Mouse (Mus musculus): ENCODE data around the gene Stab1. TPM values are rescaled to one million over a fixed set of nuclear protein-coding genes. Genes with fewer than 3 reads are reported as not detected.
A peak's percentile ranks its signal among the peaks of the same experiment; 100 is the strongest.

Stab1 gene
- 74.4 and 78.6 TPM in 2 replicates for total RNA-seq (2021)
- long read RNA-seq, experiment 1, partial matches to known transcripts, result 9 of 16 reads
- long read RNA-seq, experiment 1, other reads (novel, unspliced or antisense), result 6 of 16 reads
- long read RNA-seq, experiment 2, partial matches to known transcripts, result 3 of 5 reads
- long read RNA-seq, experiment 2, other reads (novel, unspliced or antisense), result 1 of 5 reads

DNA sequence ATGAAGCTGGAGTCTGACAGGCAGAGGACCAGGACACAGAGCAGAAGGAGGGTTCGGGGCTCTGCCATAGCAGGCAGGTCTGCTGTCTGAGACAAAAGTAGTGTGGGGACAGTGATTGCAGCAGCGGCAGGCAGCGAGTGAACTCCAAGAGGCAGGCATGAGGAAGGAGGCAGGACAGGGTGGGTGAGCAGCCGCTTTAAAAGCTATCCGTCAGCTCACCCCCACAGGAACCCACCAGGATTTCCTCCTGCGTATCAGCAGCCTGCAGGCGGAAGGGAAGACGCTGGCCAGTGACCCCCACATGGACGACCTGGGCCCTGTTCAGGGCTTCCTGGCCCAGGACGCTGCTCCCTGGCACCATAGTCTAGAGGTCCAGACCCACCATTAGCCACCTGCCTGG, at the start of gene Stab1:
TSS of gene Stab1 (minus strand) at position 217 of the 400 bp plus-strand sequence.
- peak; percentile 63 for DNase-seq

GRCm38 (mm10) chr14:31217666-31218065, 49.2 kb upstream of the Stab1 start, which contains the start of gene Sema3g:
Gene Sema3g (plus strand): TSS chr14:31217860.
- DNase-seq, result peak; percentile 84

DNA sequence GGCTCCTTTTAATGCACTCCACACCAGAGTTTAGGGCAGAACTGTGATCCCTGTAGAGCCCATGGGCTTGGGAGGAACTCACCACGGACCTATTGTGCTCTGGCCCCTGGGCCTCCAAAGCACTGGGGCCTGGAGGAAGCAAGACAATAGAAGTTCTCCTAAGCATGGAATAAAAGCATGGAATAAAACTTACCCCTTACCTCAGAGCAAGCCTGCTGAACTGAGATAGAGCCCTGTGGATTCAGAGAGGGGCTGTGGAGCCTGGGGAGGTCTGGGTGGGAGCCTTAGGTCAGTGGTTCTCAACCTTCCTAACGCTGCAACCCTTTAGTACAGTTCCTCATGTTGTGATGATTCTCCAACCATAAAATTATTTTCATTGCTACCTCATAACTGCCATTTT, 48.4 kb upstream of the Stab1 start, which contains the start of gene Nisch:
TSS of gene Nisch (minus strand) at position 101 of the 400 bp plus-strand sequence.
- DNase-seq, result no peak

- DNase-seq, result peak; percentile 83
Observed at GRCm38 (mm10) chr14:31215157-31216002, 46.9 kb upstream of the Stab1 start.

GRCm38 (mm10) chr14:31214684-31215083, 46.2 kb upstream of the Stab1 start:
- DNase-seq, result no peak

- no peak for DNase-seq
Observed at GRCm38 (mm10) chr14:31213868-31214267, 45.4 kb upstream of the Stab1 start.

GRCm38 (mm10) chr14:31212499-31212898, 44.1 kb upstream of the Stab1 start:
- DNase-seq, result no peak

DNA sequence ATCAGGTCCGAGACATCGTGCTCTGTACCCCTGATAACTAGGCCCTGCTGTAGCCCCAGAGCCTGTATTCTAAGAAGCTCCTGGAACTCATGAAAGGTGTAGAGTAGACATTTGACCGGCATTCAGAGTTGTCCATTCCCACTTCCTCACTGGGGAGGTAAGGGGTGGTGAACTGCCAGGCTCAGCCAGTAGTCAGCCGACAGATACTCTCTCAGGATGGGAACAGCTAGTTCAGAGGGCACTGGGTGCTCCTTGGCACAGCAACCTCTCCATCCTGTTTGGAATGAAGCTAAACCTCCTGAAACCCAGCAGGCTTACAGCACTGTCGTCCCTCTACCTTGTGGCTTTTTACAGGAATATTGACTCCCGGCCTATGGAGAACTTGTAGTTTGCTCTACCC, 43.4 kb upstream of the Stab1 start:
- no peak for DNase-seq

DNA sequence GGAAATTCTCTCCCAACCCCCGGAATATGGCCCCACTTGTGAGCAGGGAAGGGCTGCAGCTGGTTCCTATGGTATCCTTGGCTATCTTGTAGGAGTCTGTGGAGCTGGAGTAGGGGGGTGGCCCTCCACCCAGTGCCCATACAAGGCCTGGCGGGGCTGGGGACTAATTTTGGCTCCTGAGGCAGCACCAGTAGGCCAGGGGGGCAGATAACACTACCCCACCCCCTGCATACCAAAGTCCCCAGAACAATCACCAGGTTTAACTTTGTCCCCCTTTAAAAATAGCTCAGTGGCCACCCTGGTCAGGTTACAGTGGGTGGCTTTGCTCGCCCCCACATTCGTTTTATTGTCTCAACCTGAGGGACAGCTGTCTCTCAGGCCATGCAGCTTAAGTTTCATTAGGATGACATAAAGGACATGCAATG, 40.7 kb upstream of the Stab1 start:
- DNase-seq, result no peak

GRCm38 (mm10) chr14:31208084-31208483, 39.6 kb upstream of the Stab1 start, which contains the start of gene Tnnc1:
Gene Tnnc1 (plus strand): TSS chr14:31208312.
- no peak for DNase-seq

- DNase-seq, result peak; percentile 55
Observed at GRCm38 (mm10) chr14:31207070-31207830, 38.8 kb upstream of the Stab1 start.

DNA sequence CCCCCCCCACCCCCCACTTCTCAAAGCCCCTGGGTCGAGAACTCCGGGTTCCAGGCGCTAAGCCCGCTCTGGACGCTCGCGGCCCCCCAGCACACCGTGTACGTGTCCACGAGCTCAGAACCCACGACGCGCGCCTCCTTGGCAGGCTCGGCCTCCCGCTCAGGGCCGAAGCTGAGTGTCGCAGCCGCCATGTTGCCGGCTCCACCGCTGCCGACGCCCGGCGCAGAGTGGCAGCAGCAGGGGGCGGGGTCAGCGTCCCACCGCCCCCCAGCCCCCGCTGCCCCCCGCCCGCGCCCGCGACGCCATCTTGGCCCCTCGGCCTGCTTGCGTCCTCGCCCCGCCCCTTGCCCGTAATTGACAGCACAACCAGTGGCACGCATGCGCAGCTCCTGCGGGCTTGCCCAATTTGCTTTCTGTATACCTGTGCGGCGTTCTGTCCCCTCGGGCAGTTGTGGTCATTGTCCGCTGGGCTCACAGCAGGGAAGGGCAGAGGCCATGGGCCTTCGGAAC, 38.1 kb upstream of the Stab1 start:
- peak; percentile 99 for DNase-seq

- peak; percentile 78 for DNase-seq
Observed at GRCm38 (mm10) chr14:31205562-31206467, 37.4 kb upstream of the Stab1 start.

DNA sequence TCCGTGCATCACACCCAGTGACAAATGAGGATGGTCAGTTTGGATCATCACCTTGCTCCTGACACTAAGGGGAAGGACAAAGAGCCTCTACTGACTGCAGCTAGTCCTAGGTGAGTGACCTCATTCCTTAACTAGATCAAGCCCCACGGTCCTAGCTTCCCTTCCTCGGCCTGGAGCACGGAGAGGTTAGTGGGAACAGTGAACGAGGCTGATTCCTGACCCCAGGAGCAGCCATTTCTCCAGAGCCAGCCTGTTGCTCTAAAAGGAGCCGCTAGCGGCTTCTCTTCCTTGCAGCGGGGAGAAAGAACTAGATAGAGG, 36.8 kb upstream of the Stab1 start:
- DNase-seq, result no peak

- no peak for DNase-seq
Observed at GRCm38 (mm10) chr14:31204844-31205243, 36.4 kb upstream of the Stab1 start.

GRCm38 (mm10) chr14:31200038-31200437, 31.6 kb upstream of the Stab1 start:
- DNase-seq, result no peak

- no peak for DNase-seq
Observed at GRCm38 (mm10) chr14:31199599-31199998, 31.2 kb upstream of the Stab1 start.

- DNase-seq, result peak; percentile 86
Observed at GRCm38 (mm10) chr14:31197547-31198516, 29.4 kb upstream of the Stab1 start.

GRCm38 (mm10) chr14:31195968-31196367, 27.5 kb upstream of the Stab1 start:
- DNase-seq, result peak; percentile 59

DNA sequence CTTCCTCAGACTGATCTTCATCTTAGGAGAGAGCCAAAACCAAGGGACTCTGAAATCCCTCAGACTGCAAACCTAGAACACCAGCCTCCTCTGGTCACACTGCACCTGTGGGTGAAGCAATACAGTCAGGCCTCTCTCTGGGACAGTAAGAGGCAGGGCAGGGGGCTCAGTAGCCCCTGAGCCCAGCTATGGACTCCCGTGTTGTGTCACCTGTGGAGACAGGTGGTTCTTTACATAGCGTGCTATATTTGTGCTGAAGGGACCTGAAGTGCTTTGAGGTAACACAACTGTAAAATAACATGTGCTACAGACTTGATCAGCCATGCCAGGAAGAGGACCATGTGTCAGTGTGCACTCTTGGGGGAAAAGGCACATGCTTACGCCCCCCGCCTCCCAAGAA, 27.1 kb upstream of the Stab1 start:
- DNase-seq, result no peak
